Mouse (Mus musculus): ENCODE data around the gene Cntn5.
"Not testable (repeated sequence)": the region's sequence is repeated elsewhere in the genome, so short reads cannot be mapped to it uniquely, and the experiment has no call there.

Gene Cntn5

DNA sequence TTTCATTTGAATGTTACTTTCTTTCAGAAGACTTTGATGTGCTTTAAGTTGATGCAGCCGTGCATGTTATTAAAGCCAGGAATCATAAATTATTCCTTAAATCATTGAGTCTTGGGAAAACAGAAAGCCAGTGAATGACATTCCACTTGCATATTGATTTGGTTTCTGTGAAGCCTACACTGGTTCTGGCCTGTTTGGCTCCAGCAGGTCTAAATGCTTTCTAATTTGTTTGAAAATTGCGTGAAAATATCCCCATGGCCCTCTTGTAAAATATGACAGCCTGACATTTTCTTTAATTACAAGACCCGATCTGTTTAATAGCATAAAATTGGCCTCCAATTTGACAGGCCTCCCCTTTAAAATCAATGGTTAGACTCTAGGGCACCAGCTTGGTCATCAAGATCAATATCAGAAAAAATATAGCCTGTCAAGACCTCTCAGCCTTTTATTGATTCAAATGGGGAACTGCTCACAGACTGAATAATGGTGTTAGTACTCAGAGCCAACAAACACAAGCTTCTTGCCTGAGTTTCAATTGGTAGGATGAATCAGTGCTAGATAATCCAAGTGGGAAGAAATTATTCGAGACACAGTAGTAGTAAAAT lies 247.3 kb downstream of the Cntn5 start:
- in situ Hi-C loops (cut with MboI, MseI): no loop called here

DNA sequence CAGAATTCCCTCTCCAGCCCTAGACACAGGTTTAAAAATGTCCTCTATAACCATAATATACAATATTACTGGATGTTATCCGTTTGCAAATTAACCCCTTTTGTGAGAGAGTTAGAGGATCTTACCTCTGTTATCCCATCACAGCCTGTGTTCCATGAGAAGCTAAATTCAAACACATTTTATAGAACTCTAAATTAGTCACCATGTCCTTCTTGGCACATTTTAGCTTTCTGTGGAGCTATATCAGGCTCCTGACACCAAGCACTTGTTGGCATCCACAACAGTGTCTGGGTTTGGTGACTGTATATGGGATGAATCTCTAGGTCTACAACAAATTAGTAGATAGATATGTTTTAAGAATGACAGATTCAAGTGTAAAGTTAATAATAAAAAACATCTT lies 253.9 kb downstream of the Cntn5 start:
- in situ Hi-C loops (cut with MboI, MseI): no loop called here

DNA sequence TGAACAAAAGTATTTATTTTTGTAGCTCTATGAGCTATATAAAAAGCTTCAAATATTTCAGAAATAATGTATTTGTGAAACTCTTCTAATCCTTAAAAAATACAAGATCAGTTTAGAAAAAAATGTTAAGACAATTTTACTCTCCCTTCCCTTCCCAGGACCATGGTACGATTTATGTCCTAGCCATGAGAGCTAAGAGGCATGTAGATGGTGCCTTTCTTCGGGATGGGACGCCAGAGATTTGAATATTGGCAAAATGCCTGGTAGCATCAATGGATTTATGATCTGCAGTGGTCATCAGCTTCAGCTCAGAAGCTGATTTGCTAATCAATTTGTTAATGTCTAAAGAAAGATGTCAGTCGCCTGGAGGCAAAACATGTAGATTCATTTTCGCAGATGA lies 258.6 kb downstream of the Cntn5 start:
- in situ Hi-C loops (cut with MboI, MseI): no loop called here

DNA sequence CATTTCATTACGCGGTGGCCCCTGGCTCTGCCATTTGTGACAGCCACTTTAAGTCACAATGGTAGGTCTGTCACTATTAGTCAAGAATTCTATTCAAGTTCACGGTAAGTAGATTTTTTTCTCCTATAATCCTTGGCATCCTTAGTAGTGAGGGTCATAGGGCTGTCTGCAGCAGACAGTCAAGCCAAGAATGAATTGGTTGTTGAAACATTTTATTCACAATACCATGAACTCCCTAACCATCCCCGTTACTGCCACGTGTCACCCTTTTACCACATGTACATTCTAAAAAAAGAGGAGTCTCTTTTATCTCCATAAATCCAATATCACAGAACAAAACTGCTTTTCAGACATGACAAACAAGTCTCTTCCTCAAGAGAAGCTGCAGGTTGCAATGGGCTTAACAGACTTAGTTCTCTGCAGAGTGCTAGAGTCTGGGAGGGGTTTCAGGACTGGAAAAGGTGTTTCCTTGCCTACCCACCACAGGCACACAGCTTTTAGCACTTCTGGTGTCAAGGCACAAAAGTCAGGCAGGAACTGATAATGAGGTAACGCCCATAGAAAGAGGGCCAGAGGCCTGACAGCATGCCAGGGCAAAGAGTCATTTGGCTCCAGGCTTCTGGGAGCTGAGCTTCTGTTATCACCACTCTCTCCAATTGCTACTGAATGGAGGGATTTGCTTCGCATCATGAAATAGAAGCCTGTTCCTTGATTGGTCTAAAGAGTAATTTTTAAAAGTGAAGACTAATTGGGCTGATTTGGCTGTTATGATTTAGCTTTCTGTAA lies 259.3 kb downstream of the Cntn5 start:
- in situ Hi-C loops (cut with MboI, MseI): no loop called here

DNA sequence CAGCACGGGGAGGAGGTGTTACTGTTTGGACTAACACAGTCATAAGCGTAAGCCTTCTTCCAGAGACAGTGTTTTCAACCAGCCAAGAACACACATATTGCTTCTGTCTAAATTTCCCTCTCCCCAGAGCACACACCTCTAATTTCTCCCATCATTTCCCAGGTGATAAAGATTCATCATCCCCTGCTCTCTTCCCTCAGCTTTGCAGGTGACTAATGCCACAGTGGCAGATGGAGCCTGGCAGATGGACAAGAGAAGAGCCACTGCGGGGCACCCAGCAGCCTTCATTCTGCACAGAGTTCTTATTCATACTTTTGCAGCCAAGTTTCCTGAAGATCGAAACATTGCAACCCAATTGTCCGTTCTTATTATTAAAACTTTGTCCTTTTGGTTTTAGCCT lies 286.5 kb downstream of the Cntn5 start:
- in situ Hi-C loops (cut with MboI, MseI): no loop called here

DNA sequence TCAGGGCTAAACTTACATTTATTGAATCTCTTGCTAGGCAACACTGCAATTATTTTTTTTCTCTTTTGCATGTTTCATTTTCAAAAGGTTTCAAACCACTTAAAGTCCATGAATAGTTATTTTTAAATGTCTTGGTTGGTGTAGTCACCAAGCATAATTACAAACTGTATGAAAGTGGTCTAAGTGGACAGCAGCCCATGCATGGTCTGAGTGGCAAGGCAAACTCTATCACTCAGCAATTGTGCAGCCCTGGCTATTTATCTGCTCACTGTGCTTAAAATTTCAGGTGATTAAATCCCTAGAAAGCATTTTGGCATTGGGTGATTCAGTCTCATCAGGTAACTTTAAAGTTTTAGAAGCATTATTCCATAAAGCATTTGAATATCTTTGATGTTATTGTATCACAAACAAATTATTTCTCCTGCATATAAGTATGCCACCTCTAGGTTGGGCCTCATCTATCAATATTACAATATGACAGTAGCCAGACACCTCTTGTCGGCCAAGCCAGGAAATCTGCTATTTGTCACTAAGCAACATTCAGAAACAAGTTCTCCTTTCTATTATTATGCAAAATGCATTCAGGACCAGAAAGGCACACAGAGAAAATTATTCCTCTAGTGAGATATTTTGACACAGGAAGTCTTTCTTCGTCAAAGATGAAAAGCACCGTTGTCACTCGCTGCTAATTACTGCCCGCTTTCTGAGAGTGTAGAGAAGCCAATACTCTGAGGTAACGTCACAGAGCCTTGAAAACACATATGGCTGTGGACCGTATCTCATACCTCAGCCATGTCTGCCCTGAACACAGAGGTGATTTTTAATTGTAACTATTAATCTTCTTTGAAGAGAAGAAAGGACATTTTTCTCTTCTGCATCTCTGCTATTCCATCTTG lies 329.0 kb downstream of the Cntn5 start:
- in situ Hi-C loops (cut with MboI, MseI): no loop called here

DNA sequence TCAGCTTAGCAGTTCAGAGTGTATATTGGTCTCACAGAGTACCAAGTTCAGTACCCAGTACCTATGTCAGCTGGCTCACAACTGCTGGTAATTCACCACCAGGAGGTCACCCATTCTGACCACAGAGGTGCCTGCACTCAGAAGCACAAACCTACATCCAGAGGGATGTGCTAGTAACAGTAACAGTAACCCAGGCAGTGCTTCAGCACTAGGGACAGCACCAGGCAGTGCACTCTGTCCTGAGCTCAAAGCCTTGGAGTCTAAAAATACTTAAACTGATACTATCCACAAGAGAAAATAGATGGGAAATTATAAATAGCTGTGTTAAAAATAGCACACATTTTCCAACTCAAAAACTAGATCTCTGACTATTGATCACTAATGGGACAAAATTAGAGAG lies 334.7 kb downstream of the Cntn5 start:
- in situ Hi-C loops (cut with MboI, MseI): no loop called here

DNA sequence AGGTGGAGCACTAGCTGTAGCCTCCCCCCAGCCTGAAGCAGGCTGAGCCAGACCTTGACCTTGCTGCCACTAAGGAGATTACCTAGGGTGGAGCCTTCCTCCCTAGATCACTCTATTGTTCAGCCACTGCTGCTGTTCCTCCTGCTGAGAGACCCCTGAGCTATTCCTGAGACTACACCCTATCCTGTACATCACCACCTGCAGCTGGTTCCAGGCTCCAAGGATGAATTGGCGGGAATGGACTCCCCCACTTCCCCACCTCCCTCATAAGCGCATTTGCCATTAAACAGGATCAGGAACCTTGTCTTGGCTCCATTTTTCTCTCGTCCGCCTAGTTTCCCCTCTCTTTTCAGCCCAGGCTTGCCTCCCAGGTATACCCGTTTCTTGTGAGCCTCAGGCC lies 363.7 kb downstream of the Cntn5 start:
- in situ Hi-C loops (cut with MboI, MseI): not testable (repeated sequence)

DNA sequence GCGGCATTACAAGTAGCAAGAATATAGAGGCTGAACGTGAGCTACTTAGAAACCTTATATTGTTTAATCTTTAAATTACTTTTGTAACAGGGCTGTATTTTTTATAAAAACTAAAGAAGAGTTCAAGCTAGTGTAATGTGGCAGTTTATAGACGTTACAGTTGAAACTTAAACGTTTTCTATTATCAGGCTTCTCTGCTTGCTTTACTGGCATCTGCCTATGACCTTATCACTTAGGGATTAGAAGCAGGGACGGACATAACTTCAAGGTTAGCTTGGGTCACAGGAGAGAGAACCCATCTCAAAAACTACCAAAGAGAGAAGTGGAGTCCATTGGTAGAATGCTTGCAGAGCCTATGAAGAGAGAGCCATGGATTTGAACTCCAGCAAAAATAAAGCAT lies 372.3 kb downstream of the Cntn5 start:
- in situ Hi-C loops (cut with MboI, MseI): no loop called here

DNA sequence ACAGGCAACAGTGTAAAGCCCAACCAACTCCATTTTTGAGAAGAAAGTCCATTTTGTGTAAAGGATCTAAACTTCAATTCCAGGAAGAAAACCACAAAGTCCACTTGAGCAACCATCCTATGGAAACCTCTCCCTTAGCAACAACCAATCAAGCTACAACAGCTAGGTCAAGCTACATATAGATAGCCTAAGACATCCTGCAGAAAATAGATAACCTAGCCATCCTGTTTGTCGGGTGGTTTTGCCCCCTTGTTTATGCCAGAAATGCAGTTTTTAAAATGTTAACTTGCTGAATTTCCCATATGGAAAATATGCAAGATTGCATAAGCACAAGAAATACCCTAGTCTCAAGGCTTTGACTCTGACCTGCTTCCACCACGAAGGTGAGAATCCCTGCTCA lies 373.5 kb downstream of the Cntn5 start:
- in situ Hi-C loops (cut with MboI, MseI): no loop called here

DNA sequence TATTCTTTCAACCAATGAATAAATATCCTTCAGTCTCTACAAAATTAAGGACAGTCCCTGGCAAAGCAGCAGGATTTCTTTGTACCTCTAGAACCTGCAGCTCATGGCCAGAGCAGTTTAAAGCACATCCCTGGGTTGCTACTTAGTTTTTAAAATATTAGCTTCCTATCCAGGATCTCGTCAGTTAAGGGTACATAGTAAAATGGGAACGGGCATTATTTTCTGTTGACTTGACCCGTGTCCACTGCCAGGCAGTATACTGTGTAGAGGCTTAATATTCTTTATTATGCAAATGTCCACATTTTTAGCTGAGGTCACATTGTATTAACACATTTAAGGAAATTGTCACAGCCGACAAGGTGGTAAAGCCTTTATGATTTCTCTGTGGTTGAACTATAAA lies 375.0 kb downstream of the Cntn5 start:
- in situ Hi-C loops (cut with MboI, MseI): no loop called here

DNA sequence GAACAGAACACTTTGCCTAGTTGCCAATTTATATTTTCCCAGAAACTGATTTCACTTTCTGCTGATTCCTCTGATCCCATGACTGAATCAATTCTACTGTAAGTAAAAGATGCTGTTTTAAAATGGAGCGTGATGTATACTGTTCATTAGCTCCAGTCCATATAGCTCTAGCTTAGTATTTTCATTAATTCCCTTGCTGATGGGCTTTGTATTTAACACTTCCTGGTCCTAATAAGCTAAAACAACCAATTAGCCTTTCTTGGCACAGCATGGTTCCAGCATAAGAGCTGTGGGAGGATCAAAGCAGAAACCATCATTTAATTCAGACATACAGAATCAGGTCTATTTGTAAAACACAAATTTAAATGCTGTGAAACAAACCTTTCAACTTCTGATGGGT lies 375.5 kb downstream of the Cntn5 start:
- in situ Hi-C loops (cut with MboI, MseI): no loop called here

DNA sequence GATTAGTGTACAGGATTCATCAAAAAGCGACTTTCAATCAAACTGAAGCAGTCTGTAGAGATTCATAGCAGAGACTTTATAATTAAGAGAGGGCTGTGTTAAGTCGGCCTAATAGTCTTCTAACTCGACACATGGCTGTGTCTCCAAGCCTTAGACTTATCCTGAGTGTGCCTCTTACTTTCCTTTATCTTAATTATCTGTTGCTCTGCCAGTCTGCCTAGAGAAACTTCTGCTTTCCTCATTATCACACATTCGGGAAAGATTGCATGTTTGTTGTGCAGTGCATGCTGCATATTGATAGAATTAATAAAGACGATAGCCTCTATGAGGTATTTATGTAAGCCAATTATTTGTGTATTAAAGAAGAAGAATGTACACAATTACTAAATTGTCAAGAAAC lies 375.9 kb downstream of the Cntn5 start:
- in situ Hi-C loops (cut with MboI, MseI): no loop called here

DNA sequence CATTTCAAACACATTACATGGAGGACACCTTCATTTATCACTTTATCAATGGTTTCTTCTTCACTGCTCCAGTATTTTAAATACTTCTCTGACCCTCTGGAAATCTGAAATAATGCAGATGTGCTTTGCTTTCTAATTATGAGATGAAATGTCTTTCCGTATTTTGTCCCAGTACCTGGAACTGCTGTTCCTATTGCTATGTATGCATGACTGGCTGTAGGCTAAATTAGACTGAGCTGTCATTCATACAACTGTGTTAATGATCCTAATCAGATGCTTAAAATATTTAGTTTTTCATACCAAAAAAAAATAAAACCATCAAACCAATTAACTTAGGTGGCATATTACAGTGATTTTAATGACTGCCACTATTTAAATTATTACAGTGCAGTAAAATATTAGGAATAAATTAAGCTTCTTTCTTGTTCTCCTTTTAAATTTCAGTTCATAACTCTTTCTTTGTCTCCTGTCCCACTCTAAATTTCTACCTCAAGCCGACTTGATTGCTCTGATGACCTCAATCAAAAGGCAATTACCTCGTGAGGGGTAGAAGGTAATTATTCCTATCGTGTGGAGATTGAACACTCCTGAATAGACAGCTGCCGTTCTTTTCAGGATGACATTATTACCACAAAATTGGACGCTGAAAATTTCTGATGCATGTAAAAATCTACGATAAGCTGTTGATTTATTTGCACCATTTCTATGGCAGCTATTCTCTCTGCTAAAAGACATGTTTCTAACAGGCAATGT lies 378.5 kb downstream of the Cntn5 start:
- in situ Hi-C loops (cut with MboI, MseI): no loop called here

DNA sequence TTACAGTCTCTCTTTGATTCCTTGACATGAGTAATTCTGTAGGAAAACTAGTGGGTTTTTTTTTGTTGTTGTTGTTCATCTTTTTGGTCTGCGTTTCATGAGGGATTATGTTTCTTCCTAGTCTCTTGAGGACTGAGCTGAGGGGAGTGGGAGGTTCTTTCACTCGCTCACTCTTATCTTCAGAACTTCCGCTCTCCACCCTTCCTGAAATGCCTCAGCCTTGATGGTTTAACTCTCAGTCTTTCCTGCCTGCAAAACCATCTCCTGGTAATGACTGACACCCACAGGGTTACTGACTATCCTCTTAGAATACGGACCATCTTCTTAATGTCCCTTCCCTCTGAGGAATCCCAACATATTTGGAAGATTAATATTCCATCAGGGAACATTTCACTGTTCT lies 382.0 kb downstream of the Cntn5 start:
- in situ Hi-C loops (cut with MboI, MseI): no loop called here

DNA sequence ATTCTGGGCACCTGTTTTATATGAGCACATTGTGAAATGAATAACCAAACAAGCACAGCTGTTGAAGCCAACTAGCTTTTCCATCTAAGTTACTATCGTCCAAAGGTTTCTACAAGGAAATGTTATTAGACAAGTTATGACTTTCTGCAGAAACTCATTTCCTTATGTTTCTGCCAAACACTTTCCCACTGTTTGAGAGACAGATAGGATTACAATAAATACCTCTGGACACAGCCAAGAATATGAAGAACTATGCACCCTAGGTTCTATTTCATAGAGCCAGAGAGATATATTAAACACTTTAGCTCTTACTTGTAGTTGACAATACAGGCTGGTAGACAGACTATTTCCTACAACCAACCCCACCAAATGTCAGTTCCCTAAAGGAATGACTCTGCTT lies 383.5 kb downstream of the Cntn5 start:
- in situ Hi-C loops (cut with MboI, MseI): no loop called here

DNA sequence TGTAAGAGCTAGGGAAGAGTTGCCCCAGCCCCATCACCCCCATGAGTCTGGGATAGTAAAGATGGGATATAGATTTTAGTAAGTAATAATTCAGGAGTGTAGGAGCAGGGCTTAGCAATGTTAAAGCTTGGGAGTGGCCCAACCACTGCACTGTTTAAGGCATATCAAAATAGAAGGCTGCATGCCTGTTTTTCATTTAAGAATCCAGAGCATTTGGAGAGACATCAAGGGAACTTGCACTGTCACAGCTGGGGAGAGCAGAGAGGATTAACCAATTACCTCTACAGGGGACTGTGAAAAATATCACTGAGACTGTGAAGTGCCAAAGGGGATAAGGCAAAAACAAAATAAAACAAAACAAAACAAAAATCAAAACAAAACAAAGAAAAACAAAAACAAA lies 412.3 kb downstream of the Cntn5 start:
- in situ Hi-C loops (cut with MboI, MseI): no loop called here

DNA sequence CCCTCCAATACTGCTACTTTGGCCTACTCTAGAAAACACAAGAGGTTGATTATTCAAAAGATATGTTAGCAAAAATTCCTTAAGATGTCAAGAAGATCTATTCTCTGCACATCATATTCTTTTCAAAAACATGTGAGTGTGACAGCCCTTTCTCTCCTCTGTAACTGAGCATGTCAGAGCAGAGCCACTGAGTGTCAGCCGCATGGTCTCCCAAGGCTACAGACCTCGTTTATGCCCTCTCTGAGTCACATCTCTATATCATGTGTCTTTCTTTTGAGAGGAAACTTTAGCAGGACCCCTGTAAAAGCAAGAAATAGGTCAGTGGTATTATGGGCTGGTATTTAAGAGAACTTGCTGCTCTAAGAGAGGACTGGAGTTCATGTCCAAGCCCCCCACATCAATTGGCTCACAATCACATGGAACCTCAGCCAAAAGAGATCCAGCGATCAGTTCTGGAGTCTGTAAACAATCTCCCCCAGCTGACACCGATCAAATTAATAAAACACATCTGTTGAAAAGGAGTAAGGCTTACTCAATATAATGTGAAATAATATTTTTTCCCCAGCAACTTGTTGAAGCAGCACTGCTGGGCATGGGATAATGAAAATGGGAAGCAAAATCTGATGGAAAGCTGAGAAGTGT lies 433.0 kb downstream of the Cntn5 start:
- in situ Hi-C loops (cut with MboI, MseI): no loop called here

DNA sequence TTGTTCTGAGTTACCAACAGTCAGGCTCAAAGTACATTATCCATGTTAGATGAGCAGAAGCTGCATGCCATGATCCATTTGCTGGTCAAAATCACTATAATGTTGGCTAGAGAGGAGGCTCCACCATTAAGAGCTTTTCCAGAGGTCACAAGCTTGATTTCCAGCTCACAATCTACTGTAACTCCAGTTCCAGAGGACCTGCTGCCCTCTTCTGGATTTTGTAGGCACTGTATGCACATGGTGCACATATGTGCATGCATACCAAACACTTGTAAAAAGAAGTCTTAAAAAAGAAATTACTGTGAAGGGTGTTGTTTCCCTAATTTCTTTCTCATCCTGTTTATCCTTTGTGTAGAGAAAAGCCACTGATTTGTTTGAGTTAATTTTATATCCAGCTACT lies 439.8 kb downstream of the Cntn5 start:
- in situ Hi-C loops (cut with MboI, MseI): loop anchor here (10.0 kb wide), 1 partner anchor 210 kb away; no protein-coding TSS in a partner anchor

DNA sequence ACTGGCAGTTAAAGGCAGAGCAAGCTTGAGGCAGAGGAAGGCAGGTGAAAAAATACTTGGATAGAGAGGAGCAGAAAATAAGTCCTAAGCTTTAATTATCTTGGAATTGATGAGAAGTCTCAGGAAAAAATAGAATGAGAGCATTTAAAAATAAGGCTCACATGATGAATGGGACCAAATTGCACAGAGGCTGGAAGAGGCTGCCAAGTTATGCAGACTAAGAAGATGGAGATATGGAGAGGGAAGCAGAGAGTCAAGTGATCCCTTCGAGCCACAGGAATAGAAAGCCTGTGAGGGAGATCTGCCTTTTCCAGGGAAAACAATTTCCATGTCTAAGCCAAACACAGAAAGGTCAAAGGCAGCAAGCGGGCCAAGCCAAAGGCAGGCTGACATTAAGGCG lies 446.7 kb downstream of the Cntn5 start:
- in situ Hi-C loops (cut with MboI, MseI): no loop called here

DNA sequence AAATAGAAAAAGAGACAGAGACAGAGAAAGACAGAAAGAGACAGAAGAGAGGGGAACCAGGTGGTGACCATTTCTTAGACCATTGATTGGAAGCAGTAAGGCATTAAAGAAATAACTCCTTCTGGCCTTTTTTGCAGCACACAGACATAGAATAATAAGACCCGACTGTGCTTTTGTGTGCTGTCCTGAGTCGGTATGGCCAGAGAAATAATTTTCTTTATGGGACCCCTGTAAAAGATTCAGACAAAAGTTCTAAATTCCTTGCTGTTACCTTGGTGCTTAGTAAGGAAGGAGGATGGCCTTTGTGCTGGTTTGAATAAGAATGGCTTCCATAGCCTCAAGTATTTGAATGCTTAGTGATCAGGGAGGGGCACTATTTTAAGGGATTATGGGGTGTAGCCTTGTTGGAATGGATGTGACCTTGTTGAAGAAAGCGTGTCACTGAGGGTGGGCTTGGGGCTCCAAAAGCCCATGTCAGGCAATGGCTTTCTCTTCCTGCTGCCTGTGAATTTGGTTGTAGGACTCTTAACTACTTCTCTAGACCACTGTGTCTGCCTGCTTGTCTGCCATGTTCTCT lies 455.5 kb downstream of the Cntn5 start:
- in situ Hi-C loops (cut with MboI, MseI): no loop called here
